Mouse (Mus musculus) central nervous system, embryonic 11.5 days (tissue): ENCODE measurements around the gene Wdr70. TPM values are rescaled to one million over a fixed set of nuclear protein-coding genes. Genes with fewer than 3 reads are reported as not detected.

Experiments
- polyA plus RNA-seq: library from polyadenylated mRNA; depleted of rRNA; stranded (reverse); fragments of >200 nt; gene quantifications from 2 replicates; pipeline ENCODE4 v1.2.3, GENCODE M21; 2012; rRNA removed

Wdr70 gene
- polyA plus RNA-seq: 41.4 and 42.1 TPM in 2 replicates

DNA sequence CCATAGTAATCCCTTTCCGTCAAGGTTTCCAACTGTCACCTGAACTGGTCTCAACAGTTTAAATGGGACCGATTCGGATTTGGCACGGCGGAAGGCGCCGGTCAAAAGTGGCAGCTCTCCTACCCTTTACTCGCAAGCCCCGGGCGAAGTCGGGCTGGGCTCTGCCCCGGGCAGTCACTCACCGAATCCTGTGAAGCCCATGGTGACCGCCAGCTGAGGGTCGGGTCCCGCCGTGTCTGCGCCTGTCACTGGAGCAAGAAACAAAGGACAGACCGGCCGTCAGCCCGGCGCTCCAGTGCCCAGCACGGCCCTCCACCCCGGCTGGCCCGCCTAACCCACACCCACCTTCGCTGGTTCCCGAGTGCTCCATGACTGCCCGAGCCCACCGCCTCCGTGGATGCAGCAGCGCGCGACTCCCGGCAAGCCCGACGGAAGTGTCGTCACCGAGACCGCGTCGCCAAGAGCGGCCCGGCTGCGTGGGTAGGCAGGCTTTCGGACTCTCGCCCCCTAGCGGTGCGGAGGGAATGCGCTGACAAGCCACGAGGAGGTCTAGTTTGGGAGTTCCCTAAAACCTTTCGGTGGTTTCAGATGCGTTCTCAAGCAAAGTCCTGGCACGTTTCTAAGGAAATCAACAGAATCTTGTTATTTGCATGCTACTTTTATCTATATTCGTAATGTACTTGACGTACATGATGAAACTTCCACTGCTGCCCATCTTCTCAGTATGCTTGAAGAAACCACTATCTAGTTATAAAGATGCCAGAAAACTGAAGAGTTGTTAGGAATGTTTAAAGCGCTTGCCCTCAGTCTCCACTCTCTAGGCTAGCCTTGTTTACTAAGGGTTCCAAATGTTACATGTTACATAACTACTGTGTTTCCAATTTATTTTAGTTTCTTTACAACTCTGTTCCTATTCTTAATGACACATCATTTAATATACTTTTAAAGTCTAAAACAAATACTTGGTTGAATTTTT lies at the start of gene Wdr70:
Gene Wdr70, minus strand, starts transcription at position 436 of the 976 bp plus-strand sequence.

DNA sequence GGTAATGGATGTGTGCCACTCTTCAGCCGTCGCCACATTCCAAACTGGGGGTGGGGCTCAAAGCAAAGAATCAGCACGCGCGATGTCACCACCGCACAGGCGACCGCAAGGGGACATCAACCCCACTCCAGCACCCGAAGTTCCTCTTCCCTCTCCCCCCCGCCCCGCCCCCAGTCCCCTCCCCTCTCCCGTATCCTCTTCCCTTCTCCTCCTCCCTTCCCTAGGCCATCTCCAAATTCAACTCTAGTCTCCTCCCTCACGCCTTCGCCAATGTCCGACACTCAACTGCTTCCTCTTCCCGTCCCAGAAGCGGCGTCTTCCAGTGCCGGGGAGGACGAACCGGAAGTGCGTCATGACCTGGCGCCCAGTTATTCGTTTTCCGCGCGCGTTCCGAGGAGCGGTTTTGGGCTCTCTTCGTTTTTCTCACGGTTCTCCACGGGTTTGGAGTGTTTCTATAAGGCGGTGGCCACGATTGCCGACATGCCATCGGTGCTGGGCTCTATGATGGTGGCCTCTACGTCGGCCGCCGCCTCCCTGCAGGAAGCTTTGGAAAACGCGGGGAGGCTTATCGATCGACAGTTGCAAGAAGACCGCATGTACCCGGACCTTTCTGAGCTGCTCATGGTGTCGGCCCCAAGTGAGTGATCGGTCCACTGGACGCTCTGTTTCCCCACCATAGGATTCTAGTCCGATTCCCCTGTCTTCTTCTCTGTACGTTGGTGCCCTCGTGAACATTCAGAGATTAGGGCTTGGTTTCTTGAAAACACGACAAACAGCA lies 10.1 kb upstream of the Wdr70 start, which contains the start of gene Nup155:
Gene Nup155, plus strand, starts transcription at position 308 of the 778 bp plus-strand sequence.

Other genes with a start within 250 kb of the Wdr70 start
- gene Nup155, start 10.1 kb upstream of the Wdr70 start, polyA plus RNA-seq: 29.1 and 43.8 TPM in 2 replicates
- gene Cplane1, start 69.9 kb upstream of the Wdr70 start, polyA plus RNA-seq: 12.9 and 15.2 TPM in 2 replicates